Mouse (Mus musculus) forebrain, embryonic 16.5 days (tissue): ENCODE measurements at regions not wholly inside any gene's neighbourhood (a gene's known extent, or its start where the extent isn't known, plus 50 kb on each side); places are given as distances from the start of the nearest gene placed in this dataset.

Source experiments
- ATAC-seq: fragments of 200-750 bp; cut with Nextera tagmentation; 2 replicates; pipeline ENCODE4 v1.8.0; 2017; ENCODE audit warnings: mild to moderate bottlenecking, moderate library complexity
- H3K27ac ChIP-seq: fragments of 300-500 bp; sonication (generic); 2 replicates; pipeline ENCODE4 v1.5.1; 2014; ENCODE audit warnings: low read length, control low read depth
- H3K27me3 ChIP-seq: fragments of 300-500 bp; sonication (generic); replicated peaks from 2 replicates; pipeline ENCODE4 v1.6.1; 2014; ENCODE audit warnings: low read length; ENCODE audit not compliant: control insufficient read depth, insufficient read depth
- H3K36me3 ChIP-seq: fragments of 300-500 bp; sonication (generic); 2 replicates; pipeline ENCODE4 v1.6.1; 2014; ENCODE audit not compliant: control insufficient read depth, insufficient read depth
- H3K4me1 ChIP-seq: fragments of 300-500 bp; sonication (generic); replicated peaks from 2 replicates; pipeline ENCODE4 v1.6.1; 2014; ENCODE audit warnings: low read length; ENCODE audit not compliant: control insufficient read depth, insufficient read depth
- H3K4me2 ChIP-seq: fragments of 300-500 bp; sonication (generic); 2 replicates; pipeline ENCODE4 v1.6.1; 2014; ENCODE audit warnings: mild to moderate bottlenecking, low read length, control low read depth
- H3K4me3 ChIP-seq: fragments of 300-500 bp; sonication (generic); replicated peaks from 2 replicates; pipeline ENCODE4 v1.5.1; 2014; ENCODE audit warnings: mild to moderate bottlenecking, low read length, control low read depth
- H3K9ac ChIP-seq: fragments of 300-500 bp; sonication (generic); replicated peaks from 2 replicates; pipeline ENCODE4 v1.6.1; 2014; ENCODE audit warnings: low read depth, low read length, control low read depth
- H3K9me3 ChIP-seq: fragments of 300-500 bp; sonication (generic); 2 replicates; pipeline ENCODE4 v1.6.1; 2016; ENCODE audit warnings: low read length; ENCODE audit not compliant: control insufficient read depth
- WGBS: fragments of 180-500 bp; shearing (Covaris S2); extraction: QIAGEN DNeasy Blood & Tissue Kit; methylation state at CpG from one replicate; pipeline ENCODE4 v1.1.7; 2014; 5-methylcytosine and 5-hydroxymethylcytosine counted together

GRCm38 (mm10) chr12:99634726-99635125 is 71.3 kb upstream of the Foxn3 start:
- Histone ChIP-seq H3K27me3 (no peaks in the 10 kb centered on the region), H3K9me3 (no peaks in the 10 kb centered on the region), H3K4me3 (no peak overlapping the region), H3K36me3 (no peaks in the 10 kb centered on the region), H3K27ac (no peak overlapping the region), H3K9ac (no peak overlapping the region), H3K4me1 (peaks cover 2% of the 10 kb centered on the region), H3K4me2 (no peak overlapping the region)
- ATAC-seq, result no peak
- 93% methylated on average over 4 of the region's 4 CpGs for WGBS

DNA sequence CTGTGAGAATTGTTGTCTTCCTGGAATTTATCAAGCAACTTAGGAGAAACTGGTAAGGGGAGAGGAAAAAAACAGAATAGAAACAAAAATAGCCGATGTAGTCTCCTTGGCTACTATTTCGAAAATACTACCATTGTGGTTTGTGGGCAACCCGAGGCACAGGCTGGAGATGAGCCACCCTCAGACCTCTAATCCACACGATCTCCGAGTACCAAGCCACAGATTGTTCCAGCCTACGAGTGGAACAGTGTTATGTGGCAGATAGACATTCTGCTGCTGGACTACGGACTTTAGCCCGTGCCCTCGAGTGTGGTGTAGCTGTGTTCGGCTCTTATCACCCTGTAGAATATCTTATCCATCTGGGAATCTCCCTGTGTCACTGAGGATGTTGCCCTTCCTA is 70.3 kb upstream of the Foxn3 start:
- H3K27ac ChIP-seq, result no peak overlapping the region
- no peak for ATAC-seq
- H3K9me3 ChIP-seq, result no peaks in the 10 kb centered on the region
- H3K4me1 ChIP-seq, result no peaks in the 10 kb centered on the region
- 92% methylated on average over 10 of the region's 10 CpGs for WGBS
- no peaks in the 10 kb centered on the region for H3K36me3 ChIP-seq
- H3K9ac ChIP-seq, result no peak overlapping the region
- no peak overlapping the region for H3K4me2 ChIP-seq
- no peaks in the 10 kb centered on the region for H3K27me3 ChIP-seq
- no peak overlapping the region for H3K4me3 ChIP-seq

DNA sequence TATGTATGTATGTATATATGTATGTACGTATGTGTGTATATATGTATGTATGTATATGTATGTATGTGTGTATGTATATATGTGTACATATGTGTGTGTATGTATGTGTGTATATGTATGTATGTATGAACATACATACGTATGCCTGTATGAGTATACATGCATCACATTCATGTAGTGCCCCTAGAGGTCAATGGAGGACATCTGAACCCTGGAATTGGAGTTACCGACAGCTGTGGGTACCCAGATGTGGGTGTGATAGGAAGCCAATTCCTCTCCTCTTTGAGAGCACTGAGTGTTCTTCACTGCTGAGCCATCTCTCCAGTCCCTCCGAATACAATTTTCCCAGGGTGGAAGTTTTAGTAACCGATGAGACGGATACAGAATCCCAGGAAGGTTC is 69.6 kb upstream of the Foxn3 start:
- no peaks in the 10 kb centered on the region for H3K36me3 ChIP-seq
- H3K27me3 ChIP-seq, result no peaks in the 10 kb centered on the region
- no peak for ATAC-seq
- H3K27ac ChIP-seq, result no peak overlapping the region
- H3K4me1 ChIP-seq, result peaks cover 6% of the 10 kb centered on the region
- H3K4me2 ChIP-seq, result no peak overlapping the region
- no peak overlapping the region for H3K4me3 ChIP-seq
- WGBS, result 91% methylated on average over 6 of the region's 6 CpGs
- no peaks in the 10 kb centered on the region for H3K9me3 ChIP-seq
- H3K9ac ChIP-seq, result no peak overlapping the region

- no peak overlapping the region for H3K4me3 ChIP-seq
- WGBS, result 94% methylated on average over 4 of the region's 4 CpGs
- H3K9me3 ChIP-seq, result no peaks in the 10 kb centered on the region
- peaks cover 11% of the 10 kb centered on the region for H3K4me1 ChIP-seq
- no peak for ATAC-seq
- H3K36me3 ChIP-seq, result no peaks in the 10 kb centered on the region
- no peaks in the 10 kb centered on the region for H3K27me3 ChIP-seq
- no peak overlapping the region for H3K27ac ChIP-seq
- H3K4me2 ChIP-seq, result no peak overlapping the region
- no peak overlapping the region for H3K9ac ChIP-seq
Observed at GRCm38 (mm10) chr12:99629606-99630005, 66.2 kb upstream of the Foxn3 start.

DNA sequence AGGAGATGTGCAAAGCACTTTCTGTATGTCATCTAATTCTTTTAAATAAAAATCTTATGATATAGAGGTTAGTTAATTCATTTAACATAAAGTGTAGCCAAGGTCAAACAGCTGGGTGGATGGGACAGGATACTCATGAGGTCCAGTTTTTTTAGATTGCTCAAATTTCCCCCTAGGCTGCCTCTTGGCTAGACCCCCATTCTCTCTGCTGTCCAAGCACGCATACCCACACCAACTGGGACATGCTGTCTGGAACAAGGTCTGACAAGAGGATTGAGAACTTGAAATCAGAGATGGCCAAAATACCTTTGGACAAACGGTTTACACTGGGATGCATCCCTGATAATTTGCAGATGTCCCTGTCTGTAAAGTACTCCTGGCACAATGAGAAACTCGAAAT is 65.0 kb upstream of the Foxn3 start:
- WGBS, result 67% methylated on average over 3 of the region's 3 CpGs
- Histone ChIP-seq H3K4me2 (peak overlapping the region; percentile 82), H3K4me3 (peak overlapping the region; percentile 74), H3K27ac (no peak overlapping the region; the same call in 1 of the 2 replicates), H3K9ac (no peak overlapping the region), H3K4me1 (peaks cover 11% of the 10 kb centered on the region), H3K27me3 (no peaks in the 10 kb centered on the region), H3K36me3 (no peaks in the 10 kb centered on the region), H3K9me3 (no peaks in the 10 kb centered on the region)
- no peak for ATAC-seq

- peak overlapping the region; percentile 74 for H3K4me3 ChIP-seq
- peak overlapping the region; percentile 85 for H3K27ac ChIP-seq
- no peaks in the 10 kb centered on the region for H3K27me3 ChIP-seq
- no peaks in the 10 kb centered on the region for H3K9me3 ChIP-seq
- H3K4me2 ChIP-seq, result peak overlapping the region; percentile 82
- WGBS, result under 1% methylated on average over 28 of the region's 30 CpGs
- peak; percentile 98 for ATAC-seq
- H3K9ac ChIP-seq, result peak overlapping the region; percentile 65
- H3K4me1 ChIP-seq, result peaks cover 11% of the 10 kb centered on the region
- no peaks in the 10 kb centered on the region for H3K36me3 ChIP-seq
Observed at GRCm38 (mm10) chr12:99627898-99628231, 64.5 kb upstream of the Foxn3 start.

DNA sequence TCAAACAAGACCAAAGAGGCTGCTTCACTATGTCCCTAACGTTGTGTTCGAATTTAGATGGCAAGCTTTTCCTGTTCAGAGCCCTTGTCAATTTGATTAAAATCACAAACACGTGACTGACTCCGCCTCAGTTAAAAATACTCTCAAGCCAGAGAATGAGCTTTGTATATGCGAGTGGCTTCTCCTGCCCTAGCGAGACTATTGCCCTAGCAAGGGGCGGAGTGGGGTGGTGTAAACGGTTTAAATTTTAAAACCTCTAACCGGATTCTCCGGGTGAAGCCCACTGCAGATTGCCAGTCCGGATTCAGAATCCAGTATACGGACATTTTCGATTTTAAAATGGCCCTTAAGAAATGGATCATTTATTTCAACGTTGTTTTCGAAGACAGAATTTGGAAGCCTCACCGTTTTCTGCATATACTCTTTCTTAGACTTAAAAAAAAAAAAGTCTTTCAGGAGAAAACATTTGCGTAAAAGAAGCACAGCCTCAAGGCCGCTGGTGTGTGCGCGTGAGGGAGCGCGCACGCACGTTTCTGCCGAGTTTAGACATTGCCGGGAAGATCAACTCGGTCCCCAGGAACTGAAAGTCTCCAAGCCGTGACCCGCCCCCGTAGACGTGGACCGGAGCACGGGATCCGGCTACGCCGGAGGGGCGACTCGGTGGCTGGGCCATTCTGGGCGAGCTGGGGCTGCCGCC is 64.0 kb upstream of the Foxn3 start:
- WGBS, result under 1% methylated on average over 39 of the region's 40 CpGs

DNA sequence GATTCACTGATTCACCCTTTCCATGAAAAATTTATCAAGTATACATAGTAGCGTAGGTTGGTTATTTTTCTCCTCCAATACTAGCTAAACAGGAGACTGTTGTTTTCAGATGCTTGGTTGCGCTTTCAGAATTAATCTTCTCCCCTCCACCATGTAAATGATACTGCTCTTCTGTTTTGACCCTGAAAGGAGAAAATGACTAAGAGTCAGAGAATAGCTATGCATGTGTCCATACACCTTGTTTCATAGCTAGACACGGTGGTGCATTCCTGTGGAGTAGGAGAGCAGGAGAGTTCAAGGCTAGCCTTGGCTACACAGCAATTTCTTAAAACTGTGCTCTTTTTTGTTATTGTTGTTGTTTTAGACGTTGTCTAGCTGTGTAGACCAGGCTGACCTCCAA is 62.8 kb upstream of the Foxn3 start:
- Histone ChIP-seq H3K4me2 (no peak overlapping the region), H3K27ac (no peak overlapping the region), H3K9ac (no peak overlapping the region), H3K9me3 (no peaks in the 10 kb centered on the region), H3K4me3 (no peak overlapping the region), H3K4me1 (peaks cover 11% of the 10 kb centered on the region), H3K27me3 (no peaks in the 10 kb centered on the region), H3K36me3 (no peaks in the 10 kb centered on the region)
- 89% methylated on average over 4 of the region's 4 CpGs for WGBS
- ATAC-seq, result no peak

More for the DNA sequence above, 64.0 kb upstream of the Foxn3 start:
- Histone ChIP-seq H3K4me1 (peaks cover 11% of the 10 kb centered on the region), H3K27ac (peak overlapping the region; percentile 85), H3K36me3 (no peaks in the 10 kb centered on the region), H3K4me3 (peak overlapping the region; percentile 74), H3K9me3 (no peaks in the 10 kb centered on the region), H3K4me2 (peak overlapping the region; percentile 82), H3K27me3 (no peaks in the 10 kb centered on the region), H3K9ac (peak overlapping the region; percentile 65)
- peak; percentile 82 for ATAC-seq

DNA sequence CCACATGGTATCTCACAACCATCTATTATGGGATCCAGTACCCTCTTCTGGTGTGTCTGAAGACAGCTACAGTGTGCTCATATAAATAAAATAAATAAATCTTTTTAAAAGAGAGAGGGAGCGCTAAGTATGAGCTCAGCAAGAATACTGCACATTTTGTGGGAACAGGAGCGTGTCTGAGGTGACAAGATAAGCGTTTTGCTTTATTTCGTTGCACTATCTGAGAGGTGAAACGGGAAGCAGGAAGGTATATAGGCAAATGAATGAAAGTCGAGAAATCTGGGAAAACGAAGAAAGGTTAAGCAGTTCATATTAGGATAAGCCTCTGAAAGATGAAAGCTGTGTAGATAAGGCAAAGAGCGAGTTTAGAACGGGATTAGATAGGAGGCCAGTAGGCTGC is 61.7 kb upstream of the Foxn3 start:
- Histone ChIP-seq H3K27me3 (no peaks in the 10 kb centered on the region), H3K4me3 (no peak overlapping the region), H3K9me3 (no peaks in the 10 kb centered on the region), H3K4me1 (peaks cover 11% of the 10 kb centered on the region), H3K4me2 (no peak overlapping the region), H3K27ac (no peak overlapping the region), H3K9ac (no peak overlapping the region), H3K36me3 (no peaks in the 10 kb centered on the region)
- no peak for ATAC-seq
- WGBS, result 93% methylated on average over 9 of the region's 9 CpGs

- Histone ChIP-seq H3K4me1 (peaks cover 5% of the 10 kb centered on the region), H3K4me3 (no peak overlapping the region), H3K36me3 (no peaks in the 10 kb centered on the region), H3K4me2 (no peak overlapping the region), H3K9me3 (no peaks in the 10 kb centered on the region), H3K27ac (no peak overlapping the region), H3K27me3 (no peaks in the 10 kb centered on the region), H3K9ac (no peak overlapping the region)
- 86% methylated on average over 2 of the region's 2 CpGs for WGBS
- ATAC-seq, result no peak
Observed at GRCm38 (mm10) chr12:99622238-99622637, 58.9 kb upstream of the Foxn3 start.
